Mouse (Mus musculus): ENCODE data around the gene Riiad1. TPM values are rescaled to one million over a fixed set of nuclear protein-coding genes. Genes with fewer than 3 reads are reported as not detected.

Riiad1 gene
- polyA plus RNA-seq (2014; fragmentation: Nextera tagmentation; extraction: Ambion mirVana), result 2.0 and 2.5 TPM in 2 replicates

DNA sequence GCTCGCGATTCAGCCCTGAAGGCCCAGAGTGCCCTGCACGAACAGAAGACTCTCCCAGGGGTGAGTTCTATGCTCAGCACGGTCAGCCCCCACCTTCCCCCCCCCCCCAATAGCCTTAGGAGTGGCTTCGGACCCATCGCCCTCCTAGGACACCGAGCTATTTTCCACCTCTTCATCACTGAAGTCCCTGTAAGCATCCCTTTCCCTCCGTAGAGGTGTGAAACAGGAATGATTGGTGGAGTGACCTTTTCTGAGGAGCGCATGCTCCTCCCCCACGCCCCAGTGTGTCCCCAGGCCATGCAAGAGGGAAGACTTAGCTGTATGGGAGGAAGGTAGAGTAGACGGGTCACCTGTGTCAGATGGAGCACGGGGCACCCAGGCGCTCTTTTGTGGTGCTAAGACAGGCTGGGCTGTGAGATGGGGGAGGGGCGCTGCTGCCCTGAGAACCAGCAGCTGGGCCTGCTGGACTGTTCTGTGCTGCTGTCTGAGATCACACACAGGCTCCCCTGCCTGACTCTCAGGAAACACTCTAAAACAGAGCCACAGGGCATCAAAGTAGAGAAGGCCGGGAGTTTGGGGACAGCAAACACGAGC is at the start of gene Riiad1:
Gene Riiad1, minus strand, starts transcription at position 51 of the 594 bp plus-strand sequence.
- no peaks in the 10 kb centered on the region for H3K9me3 ChIP-seq (ENCODE audit: low read depth, low read length)
- TF ChIP-seq CTCF (IDR thresholded peaks at IDR 0.05; ENCODE audit: low read depth), result no peak
- 12% methylated on average over 16 of the region's 16 CpGs for WGBS
- no peaks in the 10 kb centered on the region for H3K4me1 ChIP-seq (ENCODE audit: insufficient read depth)
- no peak within 1 kb of the TSS for H3K27ac ChIP-seq (ENCODE audit: low read depth)
- peaks cover 13% of the 10 kb centered on the region for H3K27me3 ChIP-seq (ENCODE audit: insufficient read depth, low read length)
- peak within 1 kb of the TSS; percentile 36; the same call in 1 of the 2 replicates for H3K4me2 ChIP-seq
- ATAC-seq (ENCODE audit: insufficient read depth), result no peak
- H3K4me3 ChIP-seq (ENCODE audit: low read depth, low read length), result no peak within 1 kb of the TSS
- H3K36me3 ChIP-seq (ENCODE audit: insufficient read depth), result no peaks in the 10 kb centered on the region
- no peak within 1 kb of the TSS for H3K9ac ChIP-seq
- DNase-seq, result no peak

DNA sequence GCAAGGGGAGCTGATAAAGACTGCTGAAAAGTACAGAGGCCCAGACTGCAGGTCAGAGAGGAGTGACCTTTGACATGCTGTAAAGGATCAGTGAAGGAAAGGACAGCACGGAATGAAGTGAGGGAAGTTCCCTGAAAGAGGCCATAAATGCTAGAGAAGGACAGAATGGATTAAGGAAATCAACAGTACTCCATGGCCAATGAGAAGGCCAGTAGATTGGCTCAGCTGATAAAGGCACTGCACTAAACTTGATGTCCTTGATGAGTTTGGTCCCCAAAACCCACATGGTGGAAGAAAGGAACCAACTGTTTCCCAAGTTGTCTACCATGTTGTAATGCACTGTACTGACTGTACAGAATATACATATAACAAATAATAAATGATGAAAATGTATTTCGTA is 46.6 kb upstream of the Riiad1 start:
- WGBS, result 62% methylated on average over 2 of the region's 2 CpGs
- Histone ChIP-seq H3K27ac (ENCODE audit: low read depth) (no peak overlapping the region), H3K4me3 (ENCODE audit: low read depth, low read length) (no peak overlapping the region), H3K27me3 (ENCODE audit: insufficient read depth, low read length) (no peaks in the 10 kb centered on the region), H3K4me2 (no peak overlapping the region), H3K4me1 (ENCODE audit: insufficient read depth) (no peaks in the 10 kb centered on the region), H3K9me3 (ENCODE audit: low read depth, low read length) (no peaks in the 10 kb centered on the region), H3K36me3 (ENCODE audit: insufficient read depth) (peaks cover 39% of the 10 kb centered on the region), H3K9ac (no peak overlapping the region)
- TF ChIP-seq CTCF (IDR thresholded peaks at IDR 0.05; ENCODE audit: low read depth), result no peak
- ATAC-seq (ENCODE audit: insufficient read depth) (no peak), DNase-seq (no peak)

DNA sequence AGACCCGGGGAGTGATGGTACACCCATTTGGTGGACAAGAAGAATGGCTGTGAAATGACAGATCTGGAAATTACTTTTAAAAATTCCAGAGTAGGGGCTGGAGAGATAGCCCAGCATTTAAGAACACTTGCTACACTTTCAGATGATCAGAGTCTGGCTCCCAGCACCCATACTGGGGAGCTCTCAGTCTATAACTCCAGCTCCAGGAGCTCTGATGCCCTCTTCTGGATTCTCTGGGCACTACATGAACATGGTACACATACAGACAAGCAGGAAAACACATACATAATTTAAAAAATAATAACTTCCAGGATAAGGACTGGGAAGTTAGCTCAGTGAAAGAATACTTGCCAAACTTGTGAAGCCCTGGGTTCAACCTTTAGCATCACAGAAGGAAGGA is 26.5 kb upstream of the Riiad1 start:
- no peak overlapping the region for H3K27ac ChIP-seq (ENCODE audit: low read depth)
- ATAC-seq (ENCODE audit: insufficient read depth) (no peak), DNase-seq (peak; percentile 49)
- H3K4me1 ChIP-seq (ENCODE audit: insufficient read depth), result no peaks in the 10 kb centered on the region
- H3K9me3 ChIP-seq (ENCODE audit: low read depth, low read length), result no peaks in the 10 kb centered on the region
- WGBS, result 94% methylated on average over 1 of the region's 1 CpGs
- no peak overlapping the region for H3K4me3 ChIP-seq (ENCODE audit: low read depth, low read length)
- TF ChIP-seq CTCF (IDR thresholded peaks at IDR 0.05; ENCODE audit: low read depth), result peak; percentile 35
- H3K36me3 ChIP-seq (ENCODE audit: insufficient read depth), result peaks cover 45% of the 10 kb centered on the region
- H3K9ac ChIP-seq, result no peak overlapping the region
- no peak overlapping the region for H3K4me2 ChIP-seq
- no peaks in the 10 kb centered on the region for H3K27me3 ChIP-seq (ENCODE audit: insufficient read depth, low read length)

DNA sequence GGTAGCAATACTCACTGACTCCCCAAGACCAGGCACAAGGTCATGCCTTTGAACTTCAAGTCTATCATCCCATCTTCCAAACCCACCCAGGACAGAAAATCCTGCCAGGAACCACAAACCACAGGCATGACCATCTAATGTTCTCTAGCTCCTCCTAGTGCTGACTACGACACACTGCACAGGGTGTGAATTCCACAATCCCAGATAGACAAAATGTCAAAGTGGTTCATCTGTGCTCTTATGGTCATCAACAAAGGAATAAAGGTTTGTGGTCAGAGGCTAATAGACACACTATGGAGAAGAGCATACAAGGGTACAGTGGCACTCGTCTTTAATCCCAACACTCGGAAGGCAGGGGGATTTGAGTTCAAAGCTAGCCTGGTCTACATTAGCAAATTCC is 22.1 kb upstream of the Riiad1 start:
- Histone ChIP-seq H3K4me2 (no peak overlapping the region), H3K27ac (ENCODE audit: low read depth) (no peak overlapping the region), H3K4me1 (ENCODE audit: insufficient read depth) (no peaks in the 10 kb centered on the region), H3K9me3 (ENCODE audit: low read depth, low read length) (no peaks in the 10 kb centered on the region), H3K9ac (no peak overlapping the region), H3K27me3 (ENCODE audit: insufficient read depth, low read length) (no peaks in the 10 kb centered on the region), H3K36me3 (ENCODE audit: insufficient read depth) (peaks cover 42% of the 10 kb centered on the region; the same call in 1 of the 2 replicates), H3K4me3 (ENCODE audit: low read depth, low read length) (no peak overlapping the region)
- peak; percentile 74 for TF ChIP-seq CTCF (IDR thresholded peaks at IDR 0.05; ENCODE audit: low read depth)
- 76% methylated on average over 3 of the region's 3 CpGs for WGBS
- DNase-seq (peak; percentile 59), ATAC-seq (ENCODE audit: insufficient read depth) (no peak)

DNA sequence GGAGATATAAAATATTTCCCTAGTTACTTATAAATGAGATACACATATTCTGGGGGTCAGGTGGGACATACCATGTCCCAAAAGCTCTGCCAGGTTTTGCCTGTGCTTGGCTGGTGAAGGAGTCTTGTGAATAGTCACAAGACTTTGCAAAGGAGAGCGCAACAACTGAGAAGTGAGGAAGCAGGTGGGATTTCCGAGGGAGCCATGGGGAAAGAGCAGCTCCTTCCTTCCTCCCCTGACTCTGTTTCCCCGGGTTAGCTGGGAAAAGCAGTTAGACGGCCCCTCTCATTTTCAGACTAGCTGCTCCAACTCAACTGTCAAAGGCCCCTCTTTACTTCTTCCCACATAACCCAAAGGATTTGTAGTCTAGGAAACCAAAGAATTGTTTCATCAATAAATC is 17.0 kb upstream of the Riiad1 start:
- 73% methylated on average over 4 of the region's 4 CpGs for WGBS
- H3K36me3 ChIP-seq (ENCODE audit: insufficient read depth), result peaks cover 45% of the 10 kb centered on the region; the same call in 1 of the 2 replicates
- no peak overlapping the region for H3K4me2 ChIP-seq
- ATAC-seq (ENCODE audit: insufficient read depth), result no peak
- no peak overlapping the region for H3K9ac ChIP-seq
- no peak for TF ChIP-seq CTCF (IDR thresholded peaks at IDR 0.05; ENCODE audit: low read depth)
- DNase-seq, result no peak
- H3K27me3 ChIP-seq (ENCODE audit: insufficient read depth, low read length), result no peaks in the 10 kb centered on the region
- H3K4me1 ChIP-seq (ENCODE audit: insufficient read depth), result no peaks in the 10 kb centered on the region
- no peak overlapping the region for H3K27ac ChIP-seq (ENCODE audit: low read depth)
- H3K4me3 ChIP-seq (ENCODE audit: low read depth, low read length), result no peak overlapping the region
- H3K9me3 ChIP-seq (ENCODE audit: low read depth, low read length), result no peaks in the 10 kb centered on the region

DNA sequence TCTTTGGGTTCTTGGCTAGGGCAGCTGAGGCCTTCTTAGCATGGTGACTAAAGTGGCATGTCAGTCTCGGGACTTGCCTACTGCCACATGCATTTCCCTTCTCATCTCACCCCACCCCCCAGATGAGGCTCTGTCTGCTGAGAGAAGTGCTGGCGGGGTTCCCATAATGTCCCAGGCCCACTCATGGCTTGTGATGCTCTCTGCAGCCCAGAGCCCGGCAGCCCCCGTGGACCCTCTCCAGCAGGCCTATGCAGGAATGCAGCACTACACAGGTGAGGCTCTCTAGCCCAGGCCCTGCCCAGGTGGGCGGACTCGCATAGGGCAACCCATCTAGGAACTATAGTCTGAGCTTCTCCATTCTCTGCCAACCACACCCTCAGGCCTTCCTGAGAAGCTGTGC is 7.4 kb upstream of the Riiad1 start:
- ATAC-seq (ENCODE audit: insufficient read depth) (peak; percentile 52; the same call in 1 of the 2 replicates), DNase-seq (peak; percentile 35)
- H3K4me3 ChIP-seq (ENCODE audit: low read depth, low read length), result no peak overlapping the region
- no peak overlapping the region for H3K4me2 ChIP-seq
- H3K27ac ChIP-seq (ENCODE audit: low read depth), result no peak overlapping the region
- TF ChIP-seq CTCF (IDR thresholded peaks at IDR 0.05; ENCODE audit: low read depth), result no peak
- no peaks in the 10 kb centered on the region for H3K9me3 ChIP-seq (ENCODE audit: low read depth, low read length)
- no peaks in the 10 kb centered on the region for H3K27me3 ChIP-seq (ENCODE audit: insufficient read depth, low read length)
- 50% methylated on average over 6 of the region's 6 CpGs for WGBS
- H3K4me1 ChIP-seq (ENCODE audit: insufficient read depth), result no peaks in the 10 kb centered on the region
- peaks cover 5% of the 10 kb centered on the region; the same call in 1 of the 2 replicates for H3K36me3 ChIP-seq (ENCODE audit: insufficient read depth)
- H3K9ac ChIP-seq, result no peak overlapping the region

DNA sequence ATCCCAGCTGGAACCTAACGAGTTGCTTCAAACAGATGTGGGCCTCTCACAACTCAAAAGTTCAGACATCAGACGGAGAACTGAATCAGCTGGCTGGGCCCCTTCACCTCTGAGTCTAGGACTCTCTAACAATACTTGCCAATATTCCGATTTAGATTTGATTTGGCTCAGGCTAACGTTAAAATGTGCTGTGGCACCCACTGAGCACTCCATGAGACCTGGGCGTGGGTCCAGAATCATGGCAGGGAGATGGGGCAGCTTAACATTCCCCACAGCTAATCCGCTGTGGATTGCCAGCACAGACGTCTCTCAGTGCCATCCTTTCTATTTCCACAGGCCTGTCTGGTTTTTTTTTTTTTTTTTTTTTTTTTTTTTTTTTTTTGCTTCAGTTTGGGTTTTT is 5.8 kb upstream of the Riiad1 start:
- no peaks in the 10 kb centered on the region for H3K4me1 ChIP-seq (ENCODE audit: insufficient read depth)
- H3K27me3 ChIP-seq (ENCODE audit: insufficient read depth, low read length), result no peaks in the 10 kb centered on the region
- ATAC-seq (ENCODE audit: insufficient read depth) (no peak), DNase-seq (no peak)
- H3K9me3 ChIP-seq (ENCODE audit: low read depth, low read length), result no peaks in the 10 kb centered on the region
- H3K9ac ChIP-seq, result no peak overlapping the region
- no peaks in the 10 kb centered on the region for H3K36me3 ChIP-seq (ENCODE audit: insufficient read depth)
- no peak overlapping the region for H3K27ac ChIP-seq (ENCODE audit: low read depth)
- H3K4me3 ChIP-seq (ENCODE audit: low read depth, low read length), result no peak overlapping the region
- H3K4me2 ChIP-seq, result no peak overlapping the region
- WGBS, result 64% methylated on average over 7 of the region's 7 CpGs
- no peak for TF ChIP-seq CTCF (IDR thresholded peaks at IDR 0.05; ENCODE audit: low read depth)
